Mouse (Mus musculus): ENCODE measurements at regions not wholly inside any gene's neighbourhood (a gene's known extent, or its start where the extent isn't known, plus 50 kb on each side); places are given as distances from the start of the nearest gene placed in this dataset.
A peak's percentile ranks its signal among the peaks of the same experiment; 100 is the strongest.

- WGBS = 12% methylated on average over 2 of the region's 2 CpGs
- no peak for DNase-seq (ENCODE audit: low read depth, low spot score)
These were observed 164.5 kb downstream of the Gm765 start for GRCm38 (mm10) chr6:98178005-98178404.

DNA sequence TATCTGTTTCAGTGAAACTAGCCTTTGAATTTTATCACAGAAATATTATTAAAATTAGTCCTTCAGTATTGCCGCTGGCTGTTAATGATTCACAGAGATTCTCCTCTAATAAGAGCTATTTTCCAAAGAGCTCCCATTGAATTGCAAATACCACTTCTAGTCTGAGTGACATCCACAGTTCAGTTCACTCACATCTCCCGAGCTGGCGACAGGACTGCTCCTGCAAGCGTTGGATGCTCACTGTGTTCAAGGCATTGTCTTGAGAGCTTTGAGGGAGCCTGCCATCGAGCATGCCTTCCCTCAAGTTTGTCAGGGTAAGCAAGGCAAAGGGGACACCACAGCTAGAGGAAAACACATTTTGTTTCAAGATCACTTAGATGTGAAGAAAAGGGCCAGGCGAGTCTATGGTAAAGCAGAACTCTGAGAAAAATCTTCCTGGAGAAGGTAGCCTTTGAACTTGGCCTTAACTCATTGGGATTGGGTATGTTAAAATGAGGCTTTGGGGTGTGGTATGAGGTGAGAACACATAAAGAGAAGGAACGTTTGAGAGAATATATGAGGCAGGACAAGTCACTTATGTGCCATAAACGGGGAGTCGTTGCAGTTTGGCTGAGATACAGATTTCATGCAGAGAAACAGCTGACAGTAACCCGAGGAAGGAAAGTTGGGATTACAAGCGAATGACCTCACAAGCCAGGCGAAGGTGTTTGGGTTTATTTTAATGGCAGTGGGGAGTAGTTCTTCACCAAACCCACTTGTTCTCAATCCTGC is 193.3 kb downstream of the Gm765 start:
- DNase-seq (ENCODE audit: low read depth, low spot score) = no peak
- WGBS = 62% methylated on average over 12 of the region's 12 CpGs

DNA sequence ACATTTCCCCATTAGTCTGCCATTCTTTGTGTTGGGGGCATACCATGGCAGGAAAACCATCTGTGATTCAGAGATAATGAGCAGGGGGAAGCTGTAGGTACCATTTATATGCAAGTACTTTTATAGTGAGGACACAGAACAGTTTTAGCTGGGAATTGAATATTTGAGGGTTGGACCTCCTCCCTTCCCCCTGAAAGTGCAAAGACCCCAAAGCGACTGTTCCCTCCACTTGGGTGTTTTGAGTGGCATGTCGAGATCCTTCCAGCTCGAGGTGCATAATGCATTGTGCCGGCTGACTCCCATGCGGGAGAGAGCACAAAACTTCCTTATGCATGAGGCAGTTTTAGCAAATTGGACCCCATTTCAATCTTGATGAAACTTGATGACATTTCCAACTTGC is 194.7 kb downstream of the Gm765 start:
- no peak for DNase-seq (ENCODE audit: low read depth, low spot score)
- 93% methylated on average over 5 of the region's 5 CpGs for WGBS

DNA sequence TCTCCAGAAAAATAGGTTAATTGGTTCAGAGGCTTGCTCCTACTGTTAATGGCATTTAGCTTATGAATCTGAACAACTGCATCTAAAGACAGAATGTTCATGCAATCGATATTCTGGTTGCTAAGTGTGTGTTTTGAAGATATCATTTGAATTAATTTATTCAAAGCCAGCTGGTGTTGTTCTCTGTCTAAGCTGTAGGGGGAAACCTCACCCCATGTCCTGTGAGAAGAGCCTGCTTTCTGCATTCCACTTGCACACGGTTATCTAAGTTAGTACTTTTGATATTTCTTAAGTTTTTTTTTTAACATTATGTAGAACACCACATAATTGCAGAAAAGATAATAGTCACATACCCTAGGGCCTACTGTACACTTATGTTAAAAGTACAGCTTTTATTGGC is 209.6 kb downstream of the Gm765 start:
- DNase-seq (ENCODE audit: low read depth, low spot score) = no peak
- 17% methylated on average over 2 of the region's 2 CpGs for WGBS

DNA sequence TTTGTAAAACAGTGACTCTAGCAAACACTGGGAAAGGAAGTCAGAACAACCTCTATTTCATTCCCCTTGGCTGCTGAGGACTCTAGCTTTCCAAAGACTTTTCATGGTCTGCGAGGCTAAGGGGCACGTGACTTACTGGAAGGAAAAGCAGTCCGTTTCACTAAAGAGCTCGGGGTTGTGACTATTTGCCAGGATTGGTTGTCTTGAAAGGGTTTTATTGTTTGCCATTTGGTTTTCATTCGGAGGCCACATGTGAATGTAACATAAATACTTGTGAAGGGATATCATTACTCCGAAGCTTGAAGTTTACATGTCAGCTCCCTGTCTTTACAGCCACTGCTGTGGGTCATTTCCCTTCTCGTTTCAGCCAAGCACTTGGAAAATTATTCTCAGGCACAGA is 217.1 kb downstream of the Gm765 start:
- 58% methylated on average over 7 of the region's 7 CpGs for WGBS
- no peak for DNase-seq (ENCODE audit: low read depth, low spot score)

GRCm38 (mm10) chr6:98118355-98119150 is 224.0 kb downstream of the Gm765 start:
- 39% methylated on average over 9 of the region's 9 CpGs for WGBS
- no peak for DNase-seq (ENCODE audit: low read depth, low spot score)

DNA sequence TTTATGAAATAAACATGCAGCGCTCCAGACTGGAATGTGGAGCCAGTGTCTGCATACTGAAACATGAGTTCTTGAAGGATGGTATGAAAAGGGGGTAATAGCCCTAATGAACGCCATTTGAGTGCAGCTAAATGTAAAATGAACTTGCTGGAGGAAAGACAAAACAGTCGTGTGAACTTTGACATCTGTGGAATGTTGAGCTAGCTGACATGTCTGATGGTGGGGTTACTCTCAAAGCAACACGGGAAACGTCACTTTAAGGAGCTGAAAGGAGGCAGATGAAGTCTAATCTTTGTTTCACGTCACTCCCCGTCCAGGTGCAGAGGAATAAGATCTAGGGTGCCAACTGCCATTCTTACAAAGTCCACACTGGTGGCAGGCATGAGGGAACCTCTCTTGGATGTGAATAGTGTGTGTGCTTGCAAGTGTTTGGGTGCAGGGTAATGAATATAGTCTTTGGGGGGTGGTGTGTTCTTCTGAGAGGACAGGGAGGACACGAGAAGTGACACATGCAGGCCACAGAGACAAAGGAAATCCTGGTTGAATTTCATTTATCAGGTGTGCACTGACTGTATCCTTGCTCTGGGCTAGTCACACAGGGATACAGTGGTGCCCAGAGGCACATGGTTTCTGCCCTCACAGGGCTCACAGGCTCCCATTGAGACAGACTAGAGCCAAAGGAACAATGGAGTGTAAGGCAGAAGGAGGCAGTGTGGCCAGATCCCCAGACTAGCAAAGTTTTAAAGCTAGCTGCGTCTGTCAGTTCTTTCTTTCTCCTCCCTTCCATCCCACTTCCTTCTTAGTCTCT is 228.0 kb downstream of the Gm765 start:
- 34% methylated on average over 9 of the region's 9 CpGs for WGBS
- DNase-seq (ENCODE audit: low read depth, low spot score) = no peak

DNA sequence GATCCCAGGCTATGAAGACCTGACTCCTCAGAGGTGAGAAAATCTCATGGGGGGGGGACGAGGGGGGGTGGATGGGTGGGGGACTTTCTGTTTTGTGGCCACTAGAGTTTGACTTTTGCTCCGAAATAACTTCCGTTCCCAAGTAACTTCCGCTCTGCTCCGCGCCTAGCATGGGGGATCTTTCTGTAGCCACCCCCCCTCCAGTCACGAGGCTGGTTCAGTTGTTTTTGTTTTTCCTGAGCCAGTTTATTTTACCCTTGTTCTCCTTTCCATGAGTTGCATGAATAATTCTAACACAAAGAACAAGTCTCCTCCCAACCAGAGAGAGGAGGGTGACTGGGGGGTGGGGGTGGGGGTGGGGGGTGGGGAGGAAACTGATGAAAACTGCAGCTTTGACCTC is 228.8 kb downstream of the Gm765 start:
- WGBS = 46% methylated on average over 7 of the region's 7 CpGs
- DNase-seq (ENCODE audit: low read depth, low spot score) = no peak

- WGBS = 89% methylated on average over 7 of the region's 7 CpGs
These were observed 229.9 kb downstream of the Gm765 start for GRCm38 (mm10) chr6:98112495-98113115.

GRCm38 (mm10) chr6:98107123-98107522 is 235.4 kb downstream of the Gm765 start:
- 34% methylated on average over 5 of the region's 5 CpGs for WGBS
- no peak for DNase-seq (ENCODE audit: low read depth, low spot score)

More at GRCm38 (mm10) chr6:98112495-98113115, 229.9 kb downstream of the Gm765 start:
- DNase-seq (ENCODE audit: low read depth, low spot score) = no peak

- DNase-seq (ENCODE audit: low read depth, low spot score) = peak; percentile 45
- WGBS = 20% methylated on average over 18 of the region's 18 CpGs
These were observed 237.1 kb downstream of the Gm765 start for GRCm38 (mm10) chr6:98105280-98106090.

GRCm38 (mm10) chr6:98104432-98104831 is 238.1 kb downstream of the Gm765 start:
- 48% methylated on average over 3 of the region's 3 CpGs for WGBS
- no peak for DNase-seq (ENCODE audit: low read depth, low spot score)

DNA sequence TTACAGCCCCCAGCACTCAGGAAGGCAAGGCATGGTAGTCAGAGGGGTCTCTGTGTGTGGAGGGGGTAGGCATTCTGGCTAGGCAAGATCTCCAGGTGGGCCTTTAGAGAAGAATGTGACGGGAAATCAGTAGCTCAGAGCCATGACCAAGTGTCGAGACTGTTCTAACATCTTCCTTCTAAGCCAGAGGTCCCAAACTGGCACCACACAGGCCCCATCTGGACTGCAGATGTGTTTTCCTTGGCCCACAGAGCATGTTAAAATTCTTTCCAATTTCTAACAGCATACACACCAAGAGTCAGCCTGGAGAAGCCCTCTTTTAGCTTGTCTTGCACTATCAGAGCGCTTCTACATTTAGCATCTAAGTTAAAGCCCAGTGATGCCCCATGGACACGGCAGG is 241.5 kb downstream of the Gm765 start:
- 80% methylated on average over 4 of the region's 4 CpGs for WGBS

GRCm38 (mm10) chr6:98099126-98099525 is 243.4 kb downstream of the Gm765 start:
- DNase-seq (ENCODE audit: low read depth, low spot score) = no peak
- WGBS = 89% methylated on average over 9 of the region's 9 CpGs

More for the DNA sequence above, 241.5 kb downstream of the Gm765 start:
- no peak for DNase-seq (ENCODE audit: low read depth, low spot score)

GRCm38 (mm10) chr6:98095243-98095642 is 247.3 kb downstream of the Gm765 start:
- 45% methylated on average over 4 of the region's 4 CpGs for WGBS

DNA sequence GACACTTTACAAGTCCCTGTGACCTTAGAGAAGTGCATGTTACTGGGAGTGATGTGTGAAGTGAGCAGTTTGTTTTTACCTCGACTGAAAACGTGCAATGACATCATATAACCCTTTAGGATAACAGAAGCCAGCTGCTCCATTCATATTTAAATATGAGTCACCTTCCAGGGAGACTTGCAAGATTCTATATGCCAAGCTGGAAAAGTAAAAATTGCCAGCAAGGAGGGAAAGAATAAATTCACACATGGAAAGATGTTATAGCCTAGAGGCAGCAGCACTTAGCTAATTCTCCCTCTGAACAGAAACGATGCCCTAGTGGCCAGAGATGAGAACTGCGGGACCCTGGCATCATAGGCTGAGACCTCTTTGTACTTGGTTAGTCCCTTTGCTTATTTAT is 253.4 kb downstream of the Gm765 start:
- DNase-seq (ENCODE audit: low read depth, low spot score) = no peak

More at GRCm38 (mm10) chr6:98095243-98095642, 247.3 kb downstream of the Gm765 start:
- no peak for DNase-seq (ENCODE audit: low read depth, low spot score)

GRCm38 (mm10) chr6:98080076-98080475 is 262.5 kb downstream of the Gm765 start:
- WGBS = 69% methylated on average over 4 of the region's 4 CpGs

More for the DNA sequence above, 253.4 kb downstream of the Gm765 start:
- WGBS = 46% methylated on average over 4 of the region's 4 CpGs

More at GRCm38 (mm10) chr6:98080076-98080475, 262.5 kb downstream of the Gm765 start:
- no peak for DNase-seq (ENCODE audit: low read depth, low spot score)

Measured in large intestine, adult 2 months (tissue).